Mouse (Mus musculus) spleen, adult 18-20 months (tissue): ENCODE measurements around the gene Rab8b.
A peak's percentile ranks its signal among the peaks of the same experiment; 100 is the strongest.
"Not testable (repeated sequence)": the region's sequence is repeated elsewhere in the genome, so short reads cannot be mapped to it uniquely, and the experiment has no call there.

Experiments used
- DNase-seq, 2 experiments: peaks; one replicate each; pipeline ENCODE4 v3.0.0; 2022; ENCODE audit warnings: mixed read lengths in 2 of 2

Gene Rab8b

DNA sequence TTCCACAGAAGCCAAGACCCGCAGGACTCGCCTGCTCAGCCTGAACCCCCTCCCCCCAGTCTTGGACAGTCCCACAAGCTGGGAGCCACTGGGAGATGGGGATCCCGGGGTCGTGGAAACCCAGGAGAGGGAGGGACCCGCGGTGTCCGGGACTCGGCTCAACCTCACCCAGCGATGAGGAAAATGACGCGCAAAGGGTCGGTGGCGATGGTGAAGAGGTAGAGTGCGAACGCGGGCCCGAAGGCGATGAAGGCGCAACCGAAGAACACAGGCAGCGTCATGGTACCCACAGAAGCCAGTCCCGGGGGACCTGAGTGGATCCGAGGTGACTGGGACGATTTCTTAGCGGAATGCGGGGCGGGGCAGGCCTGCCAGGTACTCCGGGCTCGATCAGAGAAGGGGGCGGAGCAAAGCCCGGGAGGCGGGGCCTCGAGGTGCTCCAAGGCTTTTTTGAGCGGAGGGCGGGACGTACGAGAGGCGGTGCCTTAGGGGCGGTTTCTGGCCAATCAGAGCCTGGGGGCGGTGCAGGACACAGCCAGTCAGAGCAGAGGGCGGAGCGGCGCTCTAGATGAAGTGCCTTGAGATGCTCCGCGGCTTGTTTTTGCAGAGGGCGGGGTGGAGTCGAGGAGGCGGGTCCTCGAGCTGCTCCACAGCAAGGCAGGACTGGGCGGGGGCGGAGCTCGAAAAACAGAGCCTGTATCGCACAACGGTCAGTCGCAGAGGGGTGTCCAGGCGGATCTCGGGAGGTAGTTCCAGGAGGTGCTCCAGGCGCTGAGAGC, 85.0 kb downstream of the Rab8b start, which contains the start of gene Aph1c:
Aph1c (minus strand) TSS at position 409 of the 779 bp plus-strand sequence.
- peak; percentile 98 to 100 for DNase-seq

DNA sequence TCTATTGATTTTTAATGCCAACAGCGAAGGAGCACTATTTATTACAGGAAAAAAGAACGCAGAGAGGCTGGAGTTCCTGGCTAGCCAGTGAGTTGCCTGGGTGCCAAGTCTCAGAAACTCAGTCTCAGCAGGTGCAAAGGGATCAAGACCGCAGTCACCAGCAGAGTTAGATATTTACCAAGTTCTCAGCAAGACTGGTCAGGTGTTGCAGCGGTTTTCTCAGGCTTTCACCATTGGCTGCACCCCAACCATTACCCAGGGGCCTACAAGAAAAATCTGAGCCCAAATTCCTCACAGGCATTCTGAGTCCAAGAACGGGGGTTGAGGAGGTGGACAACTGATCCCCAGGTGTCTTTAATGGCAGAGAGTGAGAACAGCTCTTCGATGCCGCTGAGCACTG, 85.6 kb downstream of the Rab8b start:
- DNase-seq = peak in 1 of 2 experiments; percentile 9

DNA sequence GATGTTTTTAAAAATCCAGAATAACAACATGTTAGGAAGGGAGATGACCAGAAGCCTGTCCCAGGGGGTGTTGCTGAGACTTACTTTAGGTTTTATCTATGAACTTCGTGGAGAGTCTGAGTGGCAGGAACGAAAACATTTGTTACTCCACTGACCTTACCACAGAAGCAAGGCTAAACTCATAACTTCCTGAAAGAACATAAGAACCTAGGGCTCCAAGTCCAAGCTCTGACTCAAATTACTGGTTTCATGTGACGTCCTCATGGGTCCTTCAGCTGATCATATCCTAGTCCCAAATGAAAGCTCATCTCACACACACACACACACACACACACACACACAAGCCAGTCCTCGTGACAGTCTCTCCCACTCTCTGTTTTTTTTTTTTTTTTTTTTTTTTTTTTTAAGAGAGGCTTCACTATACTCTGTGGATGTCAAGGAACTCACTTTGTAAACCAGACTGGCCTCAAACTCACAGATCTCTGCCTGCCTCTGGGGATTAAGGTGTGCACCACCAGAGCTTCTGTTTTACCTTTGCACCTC, 87.0 kb downstream of the Rab8b start:
- DNase-seq = no peak

DNA sequence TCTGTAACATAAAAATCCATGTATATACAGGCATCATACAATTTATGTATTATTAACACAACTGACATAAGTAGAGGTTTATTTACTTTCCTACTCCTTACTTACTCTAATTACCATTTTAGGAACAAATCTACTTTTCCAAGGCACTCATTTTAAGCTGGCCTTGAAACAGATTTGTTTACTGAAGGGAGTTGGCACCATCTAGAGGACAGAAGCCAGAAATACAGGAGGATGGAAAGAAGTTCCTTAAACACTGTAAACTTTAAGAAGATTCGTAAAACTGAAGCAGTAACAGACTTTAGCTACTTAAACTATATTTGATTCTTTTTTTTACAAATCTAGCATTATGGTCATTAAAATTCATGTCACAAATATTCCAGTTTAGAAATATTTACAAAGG, 93.5 kb downstream of the Rab8b start:
- DNase-seq = no peak

DNA sequence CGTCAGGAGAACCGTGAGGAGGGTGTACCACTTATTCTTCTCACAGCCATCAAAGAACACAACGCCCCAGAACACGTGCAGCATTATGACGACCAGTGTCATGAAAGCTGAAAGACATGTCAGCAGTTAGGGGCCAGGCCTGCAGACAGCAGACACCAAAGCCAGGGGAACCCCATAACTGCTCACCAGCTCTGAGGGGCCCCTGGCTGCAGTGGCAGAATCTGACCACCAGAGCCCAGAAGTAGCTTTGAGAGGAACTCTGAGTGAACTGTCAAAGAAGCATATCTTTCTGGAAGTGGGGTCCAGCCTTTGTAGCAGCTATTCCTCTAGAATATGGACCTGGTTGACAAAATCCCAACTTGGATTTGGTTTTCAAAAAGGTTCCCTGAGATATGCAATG, 97.2 kb downstream of the Rab8b start:
- DNase-seq = not testable (repeated sequence)

DNA sequence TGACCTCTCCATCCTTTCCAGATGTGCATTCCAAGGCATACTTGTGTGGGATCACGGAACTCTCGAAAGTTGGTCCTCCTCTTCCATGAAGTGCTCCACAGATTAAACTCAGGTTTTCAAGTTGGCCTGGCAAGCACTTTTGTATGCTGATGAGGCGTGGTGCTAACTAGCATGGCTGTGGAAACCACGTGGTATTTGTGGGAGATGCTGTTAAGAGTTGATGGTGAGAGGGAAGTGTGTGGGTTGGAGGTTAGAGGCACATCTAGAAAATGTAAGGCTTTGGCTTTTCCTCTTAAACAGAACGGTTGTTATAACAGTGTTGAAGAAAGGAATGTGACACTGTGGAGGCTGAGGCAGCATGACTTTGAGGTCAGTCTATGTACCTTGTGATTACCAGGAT, 98.5 kb downstream of the Rab8b start:
- DNase-seq = no peak

DNA sequence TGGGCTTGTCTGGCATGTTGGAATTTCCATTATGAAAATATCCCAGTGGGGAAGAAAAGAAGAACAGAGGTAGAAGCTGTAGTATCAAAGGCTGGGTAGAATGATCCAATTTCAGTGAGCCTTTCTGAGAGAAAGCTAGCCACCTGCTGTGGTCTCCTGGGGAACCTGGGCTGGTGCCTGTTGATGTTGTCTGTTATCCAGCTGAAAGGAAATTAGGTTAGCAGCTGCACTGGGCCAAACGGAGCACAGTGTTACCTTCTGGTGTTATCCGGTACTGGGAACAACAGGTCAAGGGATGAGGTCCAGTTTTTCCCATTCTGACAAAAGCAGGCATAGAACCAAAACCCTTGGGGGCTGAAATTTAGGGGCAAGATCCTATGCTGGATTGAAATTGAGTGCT, 106.1 kb downstream of the Rab8b start:
- DNase-seq = no peak

DNA sequence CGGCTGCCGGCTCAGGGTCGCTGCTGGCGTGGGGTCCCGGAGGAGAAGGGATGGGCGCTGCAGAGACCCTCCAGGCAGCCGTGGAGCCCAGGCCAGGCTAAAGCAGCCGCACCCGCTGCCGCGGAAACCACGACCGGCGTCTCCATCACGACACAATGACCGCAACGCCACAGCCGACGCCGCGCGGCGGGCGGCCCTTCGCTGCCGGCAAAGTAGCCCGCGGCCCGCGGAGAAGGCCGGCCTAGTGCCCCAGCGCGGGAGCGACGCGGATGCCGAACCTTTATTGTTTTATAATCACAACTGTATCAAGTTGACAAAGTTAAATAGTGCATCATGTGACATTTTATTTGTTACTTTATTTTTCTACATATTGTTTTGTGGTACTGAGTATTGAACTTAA, 113.5 kb downstream of the Rab8b start:
- not testable (repeated sequence) for DNase-seq

DNA sequence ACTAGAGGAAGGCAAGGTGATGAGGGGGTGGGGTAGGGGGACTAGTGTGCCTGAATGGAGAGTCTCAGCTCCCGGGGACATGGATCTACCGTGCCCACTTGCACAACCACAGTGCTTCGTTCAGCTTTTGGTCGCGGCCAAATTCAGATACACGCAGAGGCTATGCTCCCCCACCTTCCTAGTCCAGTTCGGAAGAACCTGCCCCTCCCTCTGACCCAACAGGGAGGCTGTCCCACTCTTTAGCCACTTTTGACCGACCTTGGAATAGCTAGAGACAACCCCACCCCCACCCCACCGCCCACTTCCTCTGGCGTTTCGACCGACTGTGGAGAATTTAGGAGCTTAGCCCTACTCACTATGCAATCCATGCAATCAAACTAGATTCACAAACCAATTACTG, 117.5 kb downstream of the Rab8b start:
- DNase-seq = no peak

DNA sequence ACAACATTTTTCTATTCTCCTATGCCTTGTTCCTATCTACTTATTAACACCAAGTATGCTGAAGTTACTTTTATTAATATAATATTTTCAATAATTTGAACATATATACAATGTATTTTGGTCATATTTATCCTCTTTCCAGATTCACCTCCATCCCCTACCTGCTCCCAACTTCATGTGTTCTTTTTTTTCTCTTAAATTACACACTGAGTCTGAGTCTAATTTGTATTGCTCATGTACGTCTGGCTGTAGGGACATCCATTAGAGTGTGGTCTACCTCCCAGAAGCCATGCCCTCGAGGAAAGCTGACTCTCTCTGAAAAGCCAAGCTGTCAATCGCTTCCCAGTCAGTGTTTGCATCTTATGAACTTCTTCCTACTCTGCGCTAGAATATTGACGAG, 122.7 kb downstream of the Rab8b start, which contains the start of gene Gm10647:
Gm10647 (plus strand) TSS at position 301 of the 400 bp plus-strand sequence.
- DNase-seq = no peak

DNA sequence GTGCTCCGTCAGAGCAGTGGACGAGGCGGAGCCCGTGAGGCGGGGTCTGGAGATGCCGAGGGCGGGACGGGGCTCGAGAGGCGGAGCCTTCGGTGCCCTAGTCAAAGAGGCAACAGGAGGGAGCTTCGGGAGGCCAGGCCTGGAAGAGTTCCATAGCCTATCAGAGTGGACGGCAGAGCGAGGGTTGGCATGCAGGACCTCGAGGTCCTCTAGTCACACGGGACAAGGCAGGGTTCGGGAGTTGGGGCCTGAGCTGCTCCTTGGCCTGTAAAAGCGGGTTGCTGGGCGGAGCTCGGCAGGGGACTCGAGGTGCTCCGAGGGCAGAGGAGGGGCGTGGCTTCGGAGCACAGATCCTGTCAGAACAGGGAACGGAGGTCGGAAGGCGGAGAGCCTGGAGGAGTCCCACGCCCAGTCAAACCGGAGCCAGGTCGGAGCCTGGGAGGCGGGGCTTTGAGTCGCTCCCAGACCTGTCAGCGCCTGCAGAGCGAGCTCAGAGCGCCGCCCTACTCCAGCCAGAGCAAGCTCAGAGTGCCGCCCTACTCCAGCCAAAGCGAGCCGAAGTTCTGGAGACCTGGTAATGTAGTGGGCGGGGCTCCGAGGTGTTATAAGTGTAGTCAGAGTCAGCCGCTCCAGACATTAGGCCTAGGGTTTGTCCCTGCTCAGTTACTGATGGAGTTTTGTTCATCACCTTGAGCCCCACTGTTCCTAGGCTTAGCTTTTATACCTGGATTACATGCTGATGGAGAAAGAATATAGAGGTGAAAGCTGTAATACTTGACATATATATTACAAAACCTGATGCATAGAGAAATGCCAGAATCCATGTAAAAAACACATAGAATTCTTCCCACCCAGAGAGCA, 123.8 kb downstream of the Rab8b start, which contains the start of gene Aph1b:
Aph1b (minus strand) TSS at position 27 of the 861 bp plus-strand sequence.
- peak; percentile 85 to 92 for DNase-seq

DNA sequence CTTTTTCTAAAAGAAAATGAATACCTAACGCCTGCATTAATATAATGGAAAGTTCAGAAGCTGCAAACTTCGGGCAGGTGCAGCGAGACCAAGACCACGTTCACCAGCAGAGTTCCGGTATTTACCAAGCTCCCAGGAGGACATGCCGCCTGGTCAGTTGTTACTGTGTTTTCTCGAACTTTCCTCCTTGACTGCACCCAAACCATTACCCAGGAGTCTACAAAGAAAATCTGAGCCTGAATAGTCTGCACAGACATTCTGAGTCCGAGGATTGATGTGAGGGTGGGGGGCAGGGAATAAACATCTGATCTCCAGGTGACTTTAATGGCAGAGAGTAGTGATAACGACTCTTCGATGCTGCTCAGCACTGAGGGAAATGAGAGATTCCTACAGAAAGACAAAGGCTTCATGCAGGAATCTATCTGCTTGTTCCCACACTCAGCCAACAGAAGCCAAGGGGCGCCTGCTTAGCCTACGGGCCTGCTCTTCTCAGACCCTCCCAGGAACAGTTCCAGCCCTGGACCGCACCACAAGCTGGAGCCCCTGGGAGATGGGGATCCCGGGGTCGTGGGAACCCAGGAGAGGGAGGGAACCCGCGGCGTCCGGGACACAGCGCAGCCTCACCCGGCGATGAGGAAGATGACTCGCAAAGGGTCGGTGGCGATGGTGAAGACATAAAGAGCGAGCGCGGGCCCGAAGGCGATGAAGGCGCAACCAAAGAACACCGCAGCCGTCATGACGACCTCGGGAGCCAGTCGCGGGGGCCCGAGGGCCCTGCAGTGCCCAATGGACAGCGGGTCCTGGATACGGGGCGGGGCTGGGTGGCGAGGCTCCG, 124.6 kb downstream of the Rab8b start:
- no peak for DNase-seq
